In the genomic region with DNA sequence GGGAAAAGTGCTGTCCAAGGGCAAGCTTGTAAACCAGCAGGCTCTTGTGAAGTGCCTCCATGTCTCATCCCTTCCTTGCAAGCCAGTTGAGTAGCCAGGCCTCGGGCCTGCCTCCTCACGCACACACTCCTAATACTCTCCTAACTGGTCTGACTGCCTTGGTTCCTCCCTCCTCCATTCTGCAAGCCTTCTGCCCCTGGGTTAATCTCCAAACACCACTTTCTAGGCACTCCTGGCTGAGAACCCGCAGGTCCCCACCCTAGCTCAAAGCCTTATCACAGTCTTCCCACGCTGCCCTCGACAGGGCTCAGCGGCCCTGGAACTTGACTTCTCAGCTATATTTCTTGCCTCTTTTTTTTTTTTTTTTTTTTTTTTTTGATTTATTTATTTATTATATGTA, we compare ENCODE assay signal across 12 mouse cellular contexts. TPM values are rescaled to one million over a fixed set of nuclear protein-coding genes. Genes with fewer than 3 reads are reported as not detected.
DNase-seq lines count a peak whose midpoint lies in the region; ATAC-seq and TF ChIP-seq lines count a peak whose summit lies in the region.
"Had no signal": no experiment of that assay in that cellular context is flagged by ENCODE, and none has a peak within 500 bp of the region (broad histone marks: within the 10 kb centered on the region; RNA-seq: fewer than 3 reads in every experiment).

No protein-coding gene starts in this region.

- peaks cover 8% of the 10 kb centered on the region for H3K4me1 ChIP-seq in lung, embryonic 16.5 days (replicated peaks; ENCODE audit: control insufficient read depth, insufficient read depth, low read length)
- no peaks in the 10 kb centered on the region for H3K4me1 ChIP-seq in stomach, postnatal 0 days (replicated peaks; ENCODE audit: control insufficient read depth, insufficient read depth)

- H3K9me3 ChIP-seq in lung, embryonic 16.5 days (ENCODE audit: control insufficient read depth, low read length): no peaks in the 10 kb centered on the region
- H3K9me3 ChIP-seq in stomach, postnatal 0 days (ENCODE audit: control insufficient read depth, low read length): no peaks in the 10 kb centered on the region

- TF ChIP-seq EP300 in stomach, postnatal 0 days (optimal IDR thresholded peaks at IDR 0.05): no peak

- 28% methylated on average over 6 of the region's 6 CpGs for WGBS in lung, embryonic 16.5 days
- 44% methylated on average over 6 of the region's 6 CpGs for WGBS in stomach, postnatal 0 days

- no peak overlapping the region for H3K9ac ChIP-seq in lung, embryonic 16.5 days (ENCODE audit: low read length)
- no peak overlapping the region for H3K9ac ChIP-seq in stomach, postnatal 0 days (ENCODE audit: low read length)

- no peaks in the 10 kb centered on the region for H3K27me3 ChIP-seq in lung, embryonic 16.5 days (ENCODE audit: control insufficient read depth, insufficient read depth, low read depth, low read length)
- H3K27me3 ChIP-seq in stomach, postnatal 0 days (ENCODE audit: control insufficient read depth, insufficient read depth, low read length): no peaks in the 10 kb centered on the region

- DNase-seq in urinary bladder, postnatal 14 days (ENCODE audit: low spot score): peak; percentile 55
- DNase-seq in urinary bladder, postnatal 10 days (ENCODE audit: low spot score): no peak
- DNase-seq in stomach, postnatal 0 days (ENCODE audit: low spot score): peak; percentile 52
- no peak for DNase-seq in frontal cortex, adult 2 months (ENCODE audit: extremely low spot score in 1 of 2, low spot score in 1 of 2)
- DNase-seq in cerebellum, adult 11 months: no peak
- DNase-seq: adrenal gland, postnatal 25 days; gastrocnemius, postnatal 10 days; kidney, postnatal 36 days; right cerebral cortex, postnatal 14 days had no signal

- TF ChIP-seq CTCF in stomach, postnatal 0 days (IDR thresholded peaks at IDR 0.05; ENCODE audit: low read depth): no peak

- peaks cover 25% of the 10 kb centered on the region for H3K36me3 ChIP-seq in lung, embryonic 16.5 days (ENCODE audit: control insufficient read depth, insufficient read depth, low read length)
- H3K36me3 ChIP-seq in stomach, postnatal 0 days (ENCODE audit: control insufficient read depth, insufficient read depth, low read length): peaks cover 35% of the 10 kb centered on the region

- no peak overlapping the region for H3K4me3 ChIP-seq in lung, embryonic 16.5 days (ENCODE audit: low read length)
- H3K4me3 ChIP-seq in stomach, postnatal 0 days (ENCODE audit: low read depth, low read length): no peak overlapping the region

- H3K27ac ChIP-seq in lung, embryonic 16.5 days (ENCODE audit: low read length): peak overlapping the region; percentile 58
- peak overlapping the region; percentile 46 for H3K27ac ChIP-seq in stomach, postnatal 0 days (replicated peaks)

- peak; percentile 91 for ATAC-seq in erythroblast, adult 5-6 weeks (replicated peaks; ENCODE audit: low FRiP score, poor library complexity, severe bottlenecking)
- peak; percentile 74 for ATAC-seq in lung, embryonic 16.5 days (ENCODE audit: low read depth)
- peak; percentile 37 for ATAC-seq in stomach, postnatal 0 days (ENCODE audit: low FRiP score, low TSS enrichment)

- no peak overlapping the region for H3K4me2 ChIP-seq in lung, embryonic 16.5 days (ENCODE audit: low read depth, low read length)
- H3K4me2 ChIP-seq in stomach, postnatal 0 days (replicated peaks; ENCODE audit: low read depth): no peak overlapping the region

RNA-seq across cellular contexts. Expression of a gene that starts 36.0 kb away (rescaled TPM):
- not detected in 2 replicates for total RNA-seq in erythroblast, adult 5-6 weeks (2015; ENCODE audit: low replicate concordance)
- total RNA-seq in erythroblast, adult 5-6 weeks (2017; ENCODE audit: low replicate concordance): not detected in 2 replicates
- 1.8 TPM in 2 replicates for polyA plus RNA-seq in lung, embryonic 16.5 days (2015; fragmentation: Nextera tagmentation; extraction: Ambion mirVana)
- polyA plus RNA-seq in stomach, postnatal 0 days (2015; fragmentation: Nextera tagmentation; extraction: Ambion mirVana): 2.7 and 4.0 TPM in 2 replicates
- polyA plus RNA-seq in frontal cortex, adult 2 months (2012; rRNA removed): 9.3 and 12.1 TPM in 2 replicates
- total RNA-seq: hematopoietic stem cell, adult 5-6 weeks had no signal

RNA-seq across cellular contexts. Expression of a gene that starts 48.1 kb away (rescaled TPM):
- 17.9 and 19.9 TPM in 2 replicates for total RNA-seq in erythroblast, adult 5-6 weeks (2015; ENCODE audit: low replicate concordance)
- total RNA-seq in erythroblast, adult 5-6 weeks (2017; ENCODE audit: low replicate concordance): 12.3 and 18.3 TPM in 2 replicates
- 116 and 119 TPM in 2 replicates for polyA plus RNA-seq in lung, embryonic 16.5 days (2015; fragmentation: Nextera tagmentation; extraction: Ambion mirVana)
- 38.9 and 40.9 TPM in 2 replicates for polyA plus RNA-seq in stomach, postnatal 0 days (2015; fragmentation: Nextera tagmentation; extraction: Ambion mirVana)
- polyA plus RNA-seq in frontal cortex, adult 2 months (2012; rRNA removed): 45.3 and 46.6 TPM in 2 replicates

RNA-seq across cellular contexts. Expression of a gene that starts 50.6 kb away (rescaled TPM):
- total RNA-seq in erythroblast, adult 5-6 weeks (2015; ENCODE audit: low replicate concordance): 11.9 and 14.0 TPM in 2 replicates
- 9.7 and 17.0 TPM in 2 replicates for total RNA-seq in erythroblast, adult 5-6 weeks (2017; ENCODE audit: low replicate concordance)
- polyA plus RNA-seq in lung, embryonic 16.5 days (2015; fragmentation: Nextera tagmentation; extraction: Ambion mirVana): 78.9 and 83.6 TPM in 2 replicates
- polyA plus RNA-seq in stomach, postnatal 0 days (2015; fragmentation: Nextera tagmentation; extraction: Ambion mirVana): 32.7 and 37.4 TPM in 2 replicates
- polyA plus RNA-seq in frontal cortex, adult 2 months (2012; rRNA removed): 279 and 283 TPM in 2 replicates

RNA-seq across cellular contexts. Expression of a gene that starts 55.6 kb away (rescaled TPM):
- not detected in 2 replicates for total RNA-seq in erythroblast, adult 5-6 weeks (2015; ENCODE audit: low replicate concordance)
- not detected in 2 replicates for total RNA-seq in erythroblast, adult 5-6 weeks (2017; ENCODE audit: low replicate concordance)
- 155 and 169 TPM in 2 replicates for polyA plus RNA-seq in lung, embryonic 16.5 days (2015; fragmentation: Nextera tagmentation; extraction: Ambion mirVana)
- 58.2 and 72.8 TPM in 2 replicates for polyA plus RNA-seq in stomach, postnatal 0 days (2015; fragmentation: Nextera tagmentation; extraction: Ambion mirVana)
- 10.3 and 10.8 TPM in 2 replicates for polyA plus RNA-seq in frontal cortex, adult 2 months (2012; rRNA removed)
- total RNA-seq: hematopoietic stem cell, adult 5-6 weeks had no signal

Comparison
In these comparisons a context has a peak if more than half of its experiments do, and no peak if none do; other contexts are left out.
1. DNase-seq: peak in urinary bladder, postnatal 14 days (single experiment) and stomach, postnatal 0 days (single experiment); none in urinary bladder, postnatal 10 days (single experiment), frontal cortex, adult 2 months (0 of 2) and cerebellum, adult 11 months (single experiment).
2. ATAC-seq: peak in every context shown above with its lines; median percentile 91 in erythroblast, adult 5-6 weeks; 74 in lung, embryonic 16.5 days; 37 in stomach, postnatal 0 days.